Mouse (Mus musculus) MN1 (cell line): ENCODE results near the gene Cacna1c.
A peak's percentile ranks its signal among the peaks of the same experiment; 100 is the strongest.

Source experiments
- DNase-seq: peaks from one replicate; pipeline ENCODE4 v3.0.0-alpha.2; 2016; ENCODE audit warnings: low spot score

Cacna1c gene

GRCm38 (mm10) chr6:119004596-119004995, 191.6 kb downstream of the Cacna1c start:
- DNase-seq: no peak

- DNase-seq: no peak
Observed at GRCm38 (mm10) chr6:119001442-119001841, 194.8 kb downstream of the Cacna1c start.

GRCm38 (mm10) chr6:119000255-119000654, 196.0 kb downstream of the Cacna1c start:
- DNase-seq: no peak

GRCm38 (mm10) chr6:118999329-118999875, 196.8 kb downstream of the Cacna1c start:
- DNase-seq: no peak

GRCm38 (mm10) chr6:118997397-118997796, 198.8 kb downstream of the Cacna1c start:
- no peak for DNase-seq

- no peak for DNase-seq
Observed at GRCm38 (mm10) chr6:118994272-118995061, 201.8 kb downstream of the Cacna1c start.

GRCm38 (mm10) chr6:118992391-118992790, 203.8 kb downstream of the Cacna1c start:
- no peak for DNase-seq

- DNase-seq: no peak
Observed at GRCm38 (mm10) chr6:118989999-118990776, 206.0 kb downstream of the Cacna1c start.

- peak; percentile 38 for DNase-seq
Observed at GRCm38 (mm10) chr6:118984181-118984901, 211.9 kb downstream of the Cacna1c start.

GRCm38 (mm10) chr6:118983471-118984040, 212.7 kb downstream of the Cacna1c start:
- no peak for DNase-seq

GRCm38 (mm10) chr6:118980265-118980664, 216.0 kb downstream of the Cacna1c start:
- DNase-seq: no peak

- DNase-seq: no peak
Observed at GRCm38 (mm10) chr6:118977443-118978271, 218.6 kb downstream of the Cacna1c start.

- DNase-seq: no peak
Observed at GRCm38 (mm10) chr6:118976617-118977016, 219.6 kb downstream of the Cacna1c start.

GRCm38 (mm10) chr6:118971844-118972531, 224.2 kb downstream of the Cacna1c start:
- no peak for DNase-seq

- no peak for DNase-seq
Observed at GRCm38 (mm10) chr6:118968776-118969175, 227.4 kb downstream of the Cacna1c start.

GRCm38 (mm10) chr6:118966904-118967303, 229.3 kb downstream of the Cacna1c start:
- DNase-seq: no peak

- DNase-seq: no peak
Observed at GRCm38 (mm10) chr6:118965577-118965976, 230.6 kb downstream of the Cacna1c start.

- DNase-seq: no peak
Observed at GRCm38 (mm10) chr6:118963806-118964205, 232.4 kb downstream of the Cacna1c start.

GRCm38 (mm10) chr6:118963283-118963682, 232.9 kb downstream of the Cacna1c start:
- no peak for DNase-seq

- no peak for DNase-seq
Observed at GRCm38 (mm10) chr6:118958529-118958928, 237.7 kb downstream of the Cacna1c start.
